Mouse (Mus musculus) lung, postnatal 10 days (tissue): Measurements from ENCODE around the gene Ttc30b.
"Not testable (repeated sequence)": the region's sequence is repeated elsewhere in the genome, so short reads cannot be mapped to it uniquely, and the experiment has no call there.

Experiments
- DNase-seq: peaks from one replicate; pipeline ENCODE4 v3.0.0; 2021

Gene Ttc30b

DNA sequence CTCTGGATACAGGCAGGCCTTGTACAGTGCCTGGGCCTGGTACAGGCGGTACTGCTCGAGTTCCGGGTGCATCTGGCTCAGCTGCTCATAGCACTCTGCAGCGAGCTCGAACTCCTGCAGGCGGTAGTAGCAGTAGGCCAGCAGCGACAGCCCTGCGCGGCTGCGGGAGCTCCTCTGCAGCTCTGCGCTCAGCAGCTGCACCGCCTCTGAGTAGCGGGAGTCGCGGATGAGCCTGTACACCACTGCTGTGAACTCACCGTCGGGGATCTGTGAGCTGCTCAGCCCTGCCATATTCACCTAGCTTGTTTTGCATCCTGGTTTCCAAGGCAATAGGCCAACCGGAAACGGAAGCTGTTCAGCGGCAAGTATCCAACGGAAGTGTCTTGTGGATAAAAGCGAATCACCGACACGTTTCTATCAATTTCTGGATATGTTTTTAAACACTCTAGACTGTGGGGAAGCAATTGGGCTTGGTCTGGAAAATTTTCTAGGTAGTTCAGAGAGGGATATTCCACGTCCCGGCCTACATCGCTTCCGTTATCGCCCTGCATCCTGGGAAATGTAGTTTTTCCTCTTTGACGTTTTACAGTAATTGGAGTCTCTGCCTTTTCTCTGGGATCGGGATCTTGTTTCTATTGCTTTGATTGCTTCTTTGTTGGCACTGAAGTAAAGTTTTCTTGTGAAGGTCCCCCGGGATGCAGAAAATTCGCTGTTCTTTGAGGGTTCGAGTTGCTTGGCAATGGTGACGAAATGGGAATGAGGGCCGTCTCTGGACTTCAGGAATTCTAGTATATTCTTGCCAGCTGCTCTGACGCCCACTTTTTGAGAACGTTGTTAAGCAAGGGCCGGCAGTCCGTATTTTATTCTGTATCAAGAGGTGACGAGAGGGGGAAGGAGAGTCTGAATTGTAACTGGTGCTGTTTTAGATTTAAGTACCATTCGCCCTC is at the start of gene Ttc30b:
Gene Ttc30b, minus strand, starts transcription at position 469 of the 947 bp plus-strand sequence.
- peak; percentile 87 for DNase-seq

DNA sequence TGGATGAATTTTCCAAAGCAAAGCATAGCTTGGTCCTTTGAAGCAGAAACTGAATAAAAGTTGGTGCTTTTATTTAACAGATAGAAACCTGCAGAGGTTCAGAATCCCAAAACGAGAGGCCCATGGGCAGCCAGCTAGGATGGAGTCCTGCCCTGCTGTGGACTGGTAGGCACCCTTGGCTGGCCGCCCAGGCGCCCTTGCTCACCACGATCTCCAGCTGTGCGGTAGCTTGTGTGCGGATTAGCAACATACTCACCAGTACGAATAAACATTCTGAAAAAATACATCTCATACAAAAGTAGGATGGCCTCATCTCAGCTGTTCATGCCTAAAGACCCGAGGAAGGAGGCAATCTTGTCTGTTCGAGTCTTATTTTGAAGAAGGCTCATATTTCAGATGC is 49.4 kb upstream of the Ttc30b start:
- DNase-seq, result no peak

GRCm38 (mm10) chr2:75985124-75985523 is 46.7 kb upstream of the Ttc30b start:
- DNase-seq, result peak; percentile 79

DNA sequence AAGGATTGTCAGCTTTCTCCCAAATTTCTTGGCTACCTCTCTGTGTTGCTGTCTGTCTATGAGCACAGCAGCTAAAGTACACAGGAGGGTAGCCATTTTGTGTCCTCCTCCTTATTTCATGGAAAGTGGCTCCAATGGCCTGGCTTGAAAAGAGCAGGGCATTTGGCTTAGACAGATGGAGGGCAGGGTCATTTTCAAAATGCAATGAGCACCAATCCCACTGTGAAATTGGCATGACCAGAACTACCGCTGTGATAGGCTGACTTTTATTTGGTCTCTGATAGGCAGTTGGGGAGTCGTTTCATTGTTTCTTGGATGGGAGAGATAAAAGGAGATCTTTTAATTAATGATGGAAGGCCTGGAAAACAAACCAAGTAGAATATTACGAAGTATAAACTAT is 45.5 kb upstream of the Ttc30b start:
- DNase-seq, result no peak

- no peak for DNase-seq
These were observed 44.7 kb upstream of the Ttc30b start for GRCm38 (mm10) chr2:75983091-75983490.

GRCm38 (mm10) chr2:75982626-75983025 is 44.2 kb upstream of the Ttc30b start:
- DNase-seq, result no peak

- DNase-seq, result peak; percentile 83
These were observed 43.2 kb upstream of the Ttc30b start, which contains the start of gene Ttc30a1 for GRCm38 (mm10) chr2:75981440-75982081. Ttc30a1 (minus strand) TSS chr2:75981967.

DNA sequence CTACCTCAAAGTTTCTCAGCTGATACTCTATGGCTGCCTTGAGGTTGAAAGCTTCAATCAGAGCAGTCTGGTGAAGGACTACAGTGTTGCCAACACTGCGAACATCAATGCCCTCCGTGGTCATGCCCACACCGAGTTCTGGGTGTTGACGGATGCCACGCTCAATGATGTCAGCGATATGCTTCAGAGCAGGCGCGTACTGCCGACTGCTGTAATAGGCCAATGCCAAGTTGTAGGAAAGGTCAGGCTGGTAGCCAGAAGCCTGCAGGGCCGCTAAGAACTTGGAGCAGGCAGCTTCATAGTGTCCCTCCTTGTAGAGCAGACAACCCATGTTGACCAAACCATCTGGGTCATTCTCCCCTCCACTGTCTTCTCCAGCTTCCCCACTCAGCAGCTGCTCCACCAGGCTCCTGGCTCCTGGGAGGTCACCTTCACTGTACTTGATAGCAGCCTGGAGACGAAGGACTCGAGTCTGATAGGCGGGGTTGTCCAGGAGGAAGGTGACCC is 42.6 kb upstream of the Ttc30b start:
- DNase-seq, result not testable (repeated sequence)

GRCm38 (mm10) chr2:75977752-75978368 is 39.5 kb upstream of the Ttc30b start, which contains the start of gene Ttc30a2:
Ttc30a2 (minus strand) TSS chr2:75978170.
- DNase-seq, result peak; percentile 76

- peak; percentile 29 for DNase-seq
These were observed 37.7 kb upstream of the Ttc30b start for GRCm38 (mm10) chr2:75976070-75976469.

GRCm38 (mm10) chr2:75974131-75974530 is 35.7 kb upstream of the Ttc30b start:
- DNase-seq, result no peak

DNA sequence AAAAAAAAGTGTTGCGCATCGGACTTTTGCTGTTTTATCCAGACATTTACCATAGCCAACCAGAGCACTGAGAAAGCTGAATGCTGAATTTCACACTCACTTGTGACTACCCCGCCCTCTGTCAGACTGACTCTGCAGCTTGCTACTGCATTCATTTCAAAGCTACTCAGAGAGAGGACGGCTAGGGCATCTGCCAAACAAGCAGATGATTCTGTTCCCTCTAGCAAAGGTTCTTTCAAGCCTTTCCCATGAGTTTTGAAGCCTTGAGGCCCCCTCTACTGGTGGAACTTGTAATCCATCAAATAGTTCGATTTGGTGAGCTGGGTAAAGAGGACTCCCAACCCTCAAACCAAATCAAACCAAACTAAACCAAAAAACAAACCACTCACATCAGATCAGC is 26.6 kb upstream of the Ttc30b start:
- peak; percentile 86 for DNase-seq

GRCm38 (mm10) chr2:75964512-75964911 is 26.1 kb upstream of the Ttc30b start:
- peak; percentile 87 for DNase-seq

GRCm38 (mm10) chr2:75964051-75964450 is 25.7 kb upstream of the Ttc30b start:
- peak; percentile 9 for DNase-seq

- no peak for DNase-seq
These were observed 24.9 kb upstream of the Ttc30b start for GRCm38 (mm10) chr2:75963211-75963840.

DNA sequence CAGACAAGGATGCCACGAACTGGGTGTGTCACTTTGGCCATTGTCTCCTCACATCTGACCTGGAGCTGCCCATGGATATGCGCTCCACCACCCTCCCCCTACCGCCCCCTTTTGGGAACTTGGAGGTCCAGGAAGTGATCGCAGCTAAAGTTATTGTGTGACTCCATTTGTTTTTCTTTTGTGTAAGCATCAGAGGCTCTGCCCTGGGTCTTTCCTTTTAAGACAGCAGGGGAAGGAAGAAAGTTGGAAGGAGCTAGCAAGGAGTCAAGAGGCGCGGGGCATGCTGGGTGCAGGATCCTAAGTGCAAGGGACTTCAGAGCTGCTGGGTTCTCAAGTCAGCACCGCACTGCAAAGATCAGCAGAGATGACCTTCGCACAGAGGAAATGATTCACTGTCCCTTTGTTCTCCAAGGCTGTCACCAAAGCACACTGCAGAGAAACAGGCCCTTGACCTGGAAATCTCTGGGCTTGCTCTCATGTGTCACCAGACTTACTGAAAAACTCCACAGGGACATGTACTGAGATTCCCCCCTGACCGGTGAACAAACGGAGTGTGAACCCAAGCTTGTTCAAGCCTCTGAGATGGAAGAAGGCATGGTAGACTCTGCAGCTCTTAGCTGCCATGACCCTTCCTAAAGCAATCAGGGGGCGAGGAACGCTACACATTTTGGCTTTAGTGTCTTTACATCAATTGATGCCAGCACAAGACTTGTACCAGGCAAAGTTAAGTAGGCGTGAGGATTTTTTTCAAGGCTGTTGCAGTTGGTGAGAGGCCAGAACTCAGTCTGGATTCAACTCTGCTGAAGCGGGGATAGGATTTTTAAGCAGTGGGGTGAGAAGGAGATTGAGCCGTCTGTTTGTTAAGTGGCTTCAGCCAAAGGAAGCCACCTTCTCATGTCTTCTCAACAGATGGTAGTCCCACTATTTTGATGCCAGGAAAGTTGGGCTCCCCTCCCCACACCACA is 22.3 kb upstream of the Ttc30b start:
- DNase-seq, result peak; percentile 77

DNA sequence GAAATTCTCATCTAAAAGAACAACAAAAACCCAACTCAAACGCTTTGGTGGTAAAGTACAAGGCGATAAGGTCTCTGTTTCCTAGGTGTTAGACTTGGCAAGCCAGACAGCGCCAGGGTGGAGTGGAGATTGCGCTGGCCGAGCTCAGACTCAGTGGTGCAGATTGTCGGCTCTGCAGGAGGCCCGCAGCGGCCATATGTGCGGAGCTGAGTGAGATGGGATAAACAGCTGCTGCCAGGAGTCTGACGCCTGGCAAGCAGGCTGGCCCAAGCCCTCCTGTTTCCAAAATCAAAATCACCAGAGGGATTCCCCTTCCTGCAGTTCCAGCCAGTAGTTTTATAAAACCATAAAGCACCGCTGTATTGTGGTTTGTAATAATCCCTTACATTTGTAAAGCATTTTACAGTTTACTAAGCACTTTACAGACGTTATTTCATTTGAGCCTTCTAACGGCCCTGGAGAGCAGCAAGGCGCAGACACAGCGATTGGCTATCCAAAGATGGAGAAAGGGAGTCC is 21.5 kb upstream of the Ttc30b start:
- peak; percentile 44 for DNase-seq

- peak; percentile 7 for DNase-seq
These were observed 20.9 kb upstream of the Ttc30b start for GRCm38 (mm10) chr2:75959183-75959849.

GRCm38 (mm10) chr2:75955709-75956108 is 17.3 kb upstream of the Ttc30b start:
- DNase-seq, result no peak

DNA sequence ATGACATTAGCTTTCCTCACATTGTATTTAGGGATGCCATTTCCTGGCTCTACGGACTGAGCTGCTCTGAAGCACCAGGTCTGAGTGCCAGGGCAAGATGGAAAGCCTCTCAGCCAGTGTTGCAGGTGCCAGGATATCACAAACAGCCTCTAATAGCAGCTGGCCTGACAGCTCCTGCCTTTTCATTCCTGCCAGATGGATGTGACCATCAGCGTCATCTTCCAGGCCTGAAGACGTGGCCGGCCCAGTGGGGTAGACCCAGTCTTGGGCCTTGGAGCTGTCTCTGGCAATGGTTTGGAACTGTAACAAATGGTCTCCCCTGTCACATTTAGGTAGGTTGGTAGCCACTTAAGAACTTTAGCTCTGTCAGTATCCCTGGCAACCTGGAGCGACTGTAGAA is 14.9 kb upstream of the Ttc30b start:
- DNase-seq, result no peak

GRCm38 (mm10) chr2:75950685-75951084 is 12.3 kb upstream of the Ttc30b start:
- no peak for DNase-seq
